Mouse (Mus musculus) kidney, adult 2 months (tissue): ENCODE measurements around the gene Crcp.

ENCODE experiments used
- CTCF ChIP-seq: fragments of 200-500 bp; conservative IDR thresholded peaks from 2 replicates; pipeline ENCODE4 v1.5.1; 2011; ENCODE audit warnings: low read depth, mild to moderate bottlenecking, control low read depth, low read length, moderate library complexity, mixed read lengths; ENCODE audit not compliant: insufficient read depth, insufficient read length
- POLR2A ChIP-seq: fragments of 200-500 bp; IDR thresholded peaks from one replicate; pipeline ENCODE4 v1.6.1; 2011; ENCODE audit warnings: low read depth, low read length, control low read depth

DNA sequence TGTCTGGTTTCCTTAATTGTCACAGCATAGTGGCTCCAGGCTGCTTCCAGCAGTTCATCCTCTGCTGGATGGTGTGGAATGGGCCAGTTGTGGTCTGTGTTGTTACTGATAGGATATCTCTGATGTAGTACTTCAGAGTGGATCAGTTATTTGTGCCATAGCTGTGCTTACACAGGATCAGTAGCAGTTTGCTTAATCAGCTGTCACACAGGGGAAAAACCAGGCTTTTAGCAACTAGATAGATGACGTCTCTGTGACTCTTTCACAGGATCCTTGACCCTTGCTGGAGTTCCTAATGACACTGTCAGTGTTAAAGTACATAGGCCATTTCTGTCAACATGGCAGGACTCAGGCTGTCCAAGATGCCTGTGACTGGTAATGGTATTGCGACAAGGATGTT lies 4.8 kb downstream of the Crcp start:
- TF ChIP-seq CTCF (no peak), POLR2A (no peak)
